Mouse (Mus musculus): ENCODE measurements at regions not wholly inside any gene's neighbourhood (a gene's known extent, or its start where the extent isn't known, plus 50 kb on each side); places are given as distances from the start of the nearest gene placed in this dataset.
"Not testable (repeated sequence)": the region's sequence is repeated elsewhere in the genome, so short reads cannot be mapped to it uniquely, and the experiment has no call there.

DNA sequence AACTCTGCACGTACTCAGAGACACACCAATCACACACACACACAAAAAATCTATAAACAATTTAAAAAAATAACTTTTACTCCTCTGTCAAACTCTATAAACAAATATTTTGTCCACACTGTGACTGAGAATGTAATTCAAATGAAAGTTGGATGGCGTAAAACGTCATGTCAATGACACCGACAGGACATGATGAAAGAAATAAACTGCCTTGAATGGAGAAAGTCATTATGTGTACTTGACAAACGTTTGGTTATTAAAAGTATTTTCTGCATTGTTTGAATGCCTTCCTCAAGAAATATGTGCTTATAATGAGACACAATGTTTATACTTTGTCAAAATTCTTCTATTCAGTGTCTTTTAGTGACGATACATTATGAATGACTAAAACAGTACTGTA, 1171.6 kb upstream of the Pcdh20 start:
- no peaks in the 10 kb centered on the region for H3K36me3 ChIP-seq (ENCODE audit: control insufficient read depth, insufficient read depth, low read length)
- H3K9me3 ChIP-seq (ENCODE audit: control insufficient read depth, low read length) = no peaks in the 10 kb centered on the region
- H3K4me1 ChIP-seq (ENCODE audit: control insufficient read depth, insufficient read depth, low read depth, low read length) = no peaks in the 10 kb centered on the region
- H3K4me2 ChIP-seq (ENCODE audit: low read length) = no peak overlapping the region
- no peak overlapping the region for H3K4me3 ChIP-seq (ENCODE audit: low read length)
- H3K27me3 ChIP-seq (replicated peaks; ENCODE audit: control insufficient read depth, insufficient read depth, low read length) = no peaks in the 10 kb centered on the region
- H3K27ac ChIP-seq (ENCODE audit: low read depth, low read length) = no peak overlapping the region
- H3K9ac ChIP-seq (ENCODE audit: low read depth, low read length) = no peak overlapping the region
- 85% methylated on average over 6 of the region's 6 CpGs for WGBS
- no peak for ATAC-seq

DNA sequence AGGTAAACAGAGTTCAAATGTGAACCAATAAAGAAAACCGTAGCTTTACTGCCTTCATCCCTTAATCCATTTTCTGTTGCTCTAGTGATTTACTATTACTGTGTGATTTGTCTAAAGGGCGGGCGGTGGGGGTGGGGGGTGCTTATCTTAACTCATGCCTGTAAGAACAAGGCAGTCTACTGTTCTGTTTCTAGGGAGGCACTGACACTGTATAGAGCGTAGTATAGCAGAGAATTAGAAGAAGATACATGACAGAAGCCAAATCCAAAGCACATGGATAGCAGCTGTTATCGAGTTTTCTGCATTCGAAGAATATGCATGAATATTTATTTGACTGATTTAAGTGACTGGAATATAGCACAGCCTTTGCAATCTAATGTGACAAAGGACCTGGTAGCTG, 1168.1 kb upstream of the Pcdh20 start:
- H3K36me3 ChIP-seq (ENCODE audit: control insufficient read depth, insufficient read depth, low read length) = no peaks in the 10 kb centered on the region
- H3K4me2 ChIP-seq (ENCODE audit: low read length) = no peak overlapping the region
- H3K27ac ChIP-seq (ENCODE audit: low read depth, low read length) = no peak overlapping the region
- no peaks in the 10 kb centered on the region for H3K9me3 ChIP-seq (ENCODE audit: control insufficient read depth, low read length)
- H3K4me3 ChIP-seq (ENCODE audit: low read length) = no peak overlapping the region
- ATAC-seq = no peak
- H3K9ac ChIP-seq (ENCODE audit: low read depth, low read length) = no peak overlapping the region
- H3K27me3 ChIP-seq (replicated peaks; ENCODE audit: control insufficient read depth, insufficient read depth, low read length) = no peaks in the 10 kb centered on the region
- 77% methylated on average over 6 of the region's 6 CpGs for WGBS
- no peaks in the 10 kb centered on the region for H3K4me1 ChIP-seq (ENCODE audit: control insufficient read depth, insufficient read depth, low read depth, low read length)

DNA sequence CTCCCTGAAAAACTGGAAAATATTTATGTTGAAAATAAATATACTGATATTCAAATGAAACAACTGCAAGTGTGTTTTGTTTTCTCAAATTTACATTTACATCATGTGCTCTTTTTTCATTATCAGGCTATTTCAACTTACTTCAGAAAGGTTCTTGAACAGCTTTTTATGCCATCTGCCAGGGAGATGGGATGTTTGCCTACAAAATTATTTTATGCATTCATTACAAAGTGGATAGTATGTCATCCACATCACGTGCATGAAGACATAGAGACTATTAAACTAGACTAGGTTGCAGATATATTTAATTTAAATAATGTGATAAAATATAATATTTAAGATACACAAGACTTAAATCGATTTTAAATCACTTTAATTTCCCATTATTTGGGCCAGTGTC, 1165.5 kb upstream of the Pcdh20 start:
- no peak for ATAC-seq
- 61% methylated on average over 2 of the region's 2 CpGs for WGBS

DNA sequence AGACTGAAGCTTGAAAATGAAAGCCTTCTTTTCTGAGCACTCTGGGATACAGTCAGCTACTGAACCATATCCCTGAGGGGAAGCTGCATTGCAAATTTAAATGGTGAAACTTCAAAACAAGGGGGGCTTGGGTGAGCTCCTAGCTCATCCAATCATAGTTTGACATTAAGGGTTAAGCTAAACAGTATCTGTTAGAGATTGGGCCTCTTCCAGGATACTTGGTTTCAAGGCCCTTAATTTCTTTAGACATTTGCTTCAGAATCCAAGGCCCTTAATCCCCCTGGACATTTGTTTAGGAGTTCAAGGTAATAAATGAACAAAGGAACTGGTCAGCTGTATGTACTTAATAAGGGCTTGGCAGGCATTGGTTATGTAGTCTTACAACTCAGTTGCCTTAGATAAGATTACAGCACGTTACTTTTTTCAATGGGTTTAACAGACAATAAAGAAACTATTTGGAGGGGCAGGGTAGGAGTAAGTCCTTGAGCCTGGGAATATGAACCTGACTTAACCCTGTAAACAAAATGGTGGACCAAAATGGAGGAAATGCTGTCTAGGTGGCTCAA, 1163.4 kb upstream of the Pcdh20 start:
- Histone ChIP-seq H3K36me3 (ENCODE audit: control insufficient read depth, insufficient read depth, low read length) (no peaks in the 10 kb centered on the region), H3K4me2 (ENCODE audit: low read length) (no peak overlapping the region), H3K9ac (ENCODE audit: low read depth, low read length) (no peak overlapping the region), H3K9me3 (ENCODE audit: control insufficient read depth, low read length) (no peaks in the 10 kb centered on the region), H3K4me3 (ENCODE audit: low read length) (no peak overlapping the region), H3K27ac (ENCODE audit: low read depth, low read length) (no peak overlapping the region), H3K4me1 (ENCODE audit: control insufficient read depth, insufficient read depth, low read depth, low read length) (no peaks in the 10 kb centered on the region), H3K27me3 (replicated peaks; ENCODE audit: control insufficient read depth, insufficient read depth, low read length) (no peaks in the 10 kb centered on the region)
- WGBS = 56% methylated on average over 1 of the region's 1 CpGs
- ATAC-seq = no peak

More for the DNA sequence above, 1165.5 kb upstream of the Pcdh20 start:
- Histone ChIP-seq H3K9ac (ENCODE audit: low read depth, low read length) (no peak overlapping the region), H3K4me3 (ENCODE audit: low read length) (no peak overlapping the region), H3K4me2 (ENCODE audit: low read length) (no peak overlapping the region), H3K4me1 (ENCODE audit: control insufficient read depth, insufficient read depth, low read depth, low read length) (no peaks in the 10 kb centered on the region), H3K36me3 (ENCODE audit: control insufficient read depth, insufficient read depth, low read length) (no peaks in the 10 kb centered on the region), H3K27me3 (replicated peaks; ENCODE audit: control insufficient read depth, insufficient read depth, low read length) (no peaks in the 10 kb centered on the region), H3K27ac (ENCODE audit: low read depth, low read length) (no peak overlapping the region), H3K9me3 (ENCODE audit: control insufficient read depth, low read length) (no peaks in the 10 kb centered on the region)

DNA sequence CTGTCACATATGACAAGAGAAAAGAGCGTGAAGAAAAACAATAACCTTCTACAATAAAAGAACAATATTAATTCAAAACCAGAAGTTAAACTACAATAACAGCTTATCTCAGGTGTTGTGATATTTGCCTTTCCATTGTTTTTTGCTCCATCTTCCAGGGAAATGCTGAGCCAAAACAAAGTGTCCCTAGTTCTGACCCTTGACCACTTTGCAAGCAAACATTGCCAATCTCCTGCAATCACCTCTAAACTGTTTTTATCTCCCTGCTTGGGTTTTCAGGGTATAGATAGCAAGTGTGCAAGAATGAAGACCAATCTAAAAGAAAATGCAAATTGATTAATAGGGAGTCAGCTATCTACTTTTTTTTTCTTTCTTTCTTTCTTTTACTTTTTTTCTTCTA, 1162.5 kb upstream of the Pcdh20 start:
- Histone ChIP-seq H3K36me3 (ENCODE audit: control insufficient read depth, insufficient read depth, low read length) (no peaks in the 10 kb centered on the region), H3K27ac (ENCODE audit: low read depth, low read length) (no peak overlapping the region), H3K27me3 (replicated peaks; ENCODE audit: control insufficient read depth, insufficient read depth, low read length) (no peaks in the 10 kb centered on the region), H3K4me3 (ENCODE audit: low read length) (no peak overlapping the region), H3K9me3 (ENCODE audit: control insufficient read depth, low read length) (no peaks in the 10 kb centered on the region), H3K4me1 (ENCODE audit: control insufficient read depth, insufficient read depth, low read depth, low read length) (no peaks in the 10 kb centered on the region), H3K4me2 (ENCODE audit: low read length) (no peak overlapping the region), H3K9ac (ENCODE audit: low read depth, low read length) (no peak overlapping the region)
- 93% methylated on average over 1 of the region's 1 CpGs for WGBS
- no peak for ATAC-seq

DNA sequence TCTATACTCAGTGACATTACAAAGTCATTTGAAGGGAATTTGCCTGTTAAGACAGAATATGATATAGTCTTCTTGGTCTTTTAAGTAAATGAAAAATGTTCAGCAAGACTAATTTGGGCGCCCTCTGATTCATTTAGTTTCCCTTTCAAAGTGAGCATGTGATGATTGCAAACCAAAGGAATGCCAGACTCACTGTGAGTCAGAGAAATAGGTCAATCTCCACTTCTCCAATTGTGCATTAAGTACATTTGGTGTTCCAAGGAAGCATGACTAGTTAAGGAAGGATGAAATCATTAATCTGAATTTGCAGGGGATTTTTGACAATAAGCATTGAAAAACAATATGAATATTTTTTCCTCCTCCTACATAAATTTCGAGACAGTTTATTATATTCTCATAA, 1139.5 kb upstream of the Pcdh20 start:
- no peaks in the 10 kb centered on the region for H3K9me3 ChIP-seq (ENCODE audit: control insufficient read depth, low read length)
- no peak overlapping the region for H3K4me3 ChIP-seq (ENCODE audit: low read length)
- no peak for ATAC-seq
- H3K4me2 ChIP-seq (ENCODE audit: low read length) = no peak overlapping the region
- no peak overlapping the region for H3K9ac ChIP-seq (ENCODE audit: low read depth, low read length)
- no peaks in the 10 kb centered on the region for H3K36me3 ChIP-seq (ENCODE audit: control insufficient read depth, insufficient read depth, low read length)
- H3K4me1 ChIP-seq (ENCODE audit: control insufficient read depth, insufficient read depth, low read depth, low read length) = no peaks in the 10 kb centered on the region
- 78% methylated on average over 2 of the region's 2 CpGs for WGBS
- no peak overlapping the region for H3K27ac ChIP-seq (ENCODE audit: low read depth, low read length)
- H3K27me3 ChIP-seq (replicated peaks; ENCODE audit: control insufficient read depth, insufficient read depth, low read length) = no peaks in the 10 kb centered on the region

DNA sequence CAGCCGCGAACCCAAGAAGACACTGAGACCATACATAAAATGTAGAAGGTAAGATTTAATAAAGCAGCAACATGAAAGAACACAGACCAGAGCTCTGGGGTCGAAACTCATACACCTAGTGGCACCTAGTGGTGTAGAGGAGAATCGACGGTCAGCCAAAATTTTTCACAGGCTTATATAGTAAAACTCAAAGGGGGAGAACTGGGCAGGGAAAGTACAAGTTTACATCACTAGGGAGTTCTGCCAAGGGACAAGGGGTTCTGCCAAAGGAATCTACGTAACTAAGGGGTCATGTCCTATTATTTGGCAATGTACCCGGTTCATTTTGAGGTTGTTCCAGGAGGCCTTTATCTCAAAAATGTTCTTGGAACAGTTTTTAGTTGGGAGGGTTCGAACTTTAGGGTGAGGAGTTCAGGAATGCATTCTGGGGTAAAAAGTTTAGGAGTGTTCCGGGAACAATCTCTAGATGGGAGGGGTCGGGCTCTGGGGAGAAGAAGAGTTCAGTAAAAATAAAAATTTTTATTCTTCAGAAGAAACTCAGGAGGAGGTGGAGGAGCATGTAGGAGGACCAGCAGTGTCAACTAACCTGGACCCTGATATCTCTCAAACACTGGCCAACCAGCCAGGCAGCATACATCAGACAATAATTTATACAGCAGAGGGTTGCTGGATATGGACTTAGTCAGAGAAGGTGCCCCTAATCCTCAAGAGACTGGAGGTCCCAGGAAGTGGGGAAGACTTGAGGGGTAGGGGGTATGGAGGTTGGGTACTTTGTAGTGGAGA, 1138.7 kb upstream of the Pcdh20 start:
- not testable (repeated sequence) for ATAC-seq
- 45% methylated on average over 10 of the region's 10 CpGs for WGBS

DNA sequence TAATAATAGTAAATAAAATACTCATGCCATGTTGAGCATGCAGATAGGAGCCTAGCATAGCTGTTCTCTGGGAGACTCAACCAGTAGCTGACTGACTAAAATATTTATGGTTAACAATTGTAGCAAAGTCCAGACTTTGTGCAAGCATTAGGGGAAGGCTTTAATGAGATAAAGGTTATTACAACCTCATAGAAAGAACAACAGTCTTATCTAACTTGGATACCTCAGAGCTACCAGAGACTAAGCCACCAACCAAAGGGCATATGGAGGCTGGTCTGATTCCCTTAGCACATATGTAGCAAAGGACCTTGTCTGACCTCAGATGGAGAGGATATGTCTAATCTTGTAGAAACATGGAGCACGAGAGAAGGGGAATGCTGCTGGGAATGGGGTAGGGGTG, 1136.4 kb upstream of the Pcdh20 start:
- ATAC-seq = no peak
- Histone ChIP-seq H3K4me1 (ENCODE audit: control insufficient read depth, insufficient read depth, low read depth, low read length) (no peaks in the 10 kb centered on the region), H3K27ac (ENCODE audit: low read depth, low read length) (no peak overlapping the region), H3K4me2 (ENCODE audit: low read length) (no peak overlapping the region), H3K9ac (ENCODE audit: low read depth, low read length) (no peak overlapping the region), H3K36me3 (ENCODE audit: control insufficient read depth, insufficient read depth, low read length) (no peaks in the 10 kb centered on the region), H3K4me3 (ENCODE audit: low read length) (no peak overlapping the region), H3K27me3 (replicated peaks; ENCODE audit: control insufficient read depth, insufficient read depth, low read length) (no peaks in the 10 kb centered on the region), H3K9me3 (ENCODE audit: control insufficient read depth, low read length) (no peaks in the 10 kb centered on the region)
- 83% methylated on average over 1 of the region's 1 CpGs for WGBS

More for the DNA sequence above, 1138.7 kb upstream of the Pcdh20 start:
- not testable (repeated sequence) for H3K4me3 ChIP-seq (ENCODE audit: low read length); H3K27ac ChIP-seq (ENCODE audit: low read depth, low read length); H3K36me3 ChIP-seq (ENCODE audit: control insufficient read depth, insufficient read depth, low read length); H3K9ac ChIP-seq (ENCODE audit: low read depth, low read length); H3K4me2 ChIP-seq (ENCODE audit: low read length); H3K4me1 ChIP-seq (ENCODE audit: control insufficient read depth, insufficient read depth, low read depth, low read length); H3K9me3 ChIP-seq (ENCODE audit: control insufficient read depth, low read length); H3K27me3 ChIP-seq (replicated peaks; ENCODE audit: control insufficient read depth, insufficient read depth, low read length)

DNA sequence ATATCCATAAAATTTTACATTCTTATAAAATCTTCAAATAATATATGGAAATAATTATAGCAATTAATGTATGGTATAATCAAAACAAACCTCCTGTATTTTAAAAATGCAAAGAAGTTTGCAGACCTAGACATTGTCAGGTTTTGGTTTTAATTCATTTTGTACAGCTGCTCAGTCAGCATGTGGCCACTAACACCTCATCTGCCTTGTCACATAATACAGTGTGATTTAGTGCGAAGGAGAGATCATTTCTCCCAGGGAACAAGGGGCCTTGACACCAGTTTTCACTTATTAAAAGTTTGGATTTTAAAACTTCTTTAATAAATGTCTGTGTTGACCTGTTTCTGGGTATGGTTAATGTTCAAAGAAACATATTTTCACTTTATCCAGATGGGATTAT, 1126.6 kb upstream of the Pcdh20 start:
- ATAC-seq = no peak
- WGBS = 80% methylated on average over 1 of the region's 1 CpGs
- Histone ChIP-seq H3K9ac (ENCODE audit: low read depth, low read length) (no peak overlapping the region), H3K9me3 (ENCODE audit: control insufficient read depth, low read length) (no peaks in the 10 kb centered on the region), H3K4me2 (ENCODE audit: low read length) (no peak overlapping the region), H3K4me1 (ENCODE audit: control insufficient read depth, insufficient read depth, low read depth, low read length) (no peaks in the 10 kb centered on the region), H3K4me3 (ENCODE audit: low read length) (no peak overlapping the region), H3K36me3 (ENCODE audit: control insufficient read depth, insufficient read depth, low read length) (no peaks in the 10 kb centered on the region), H3K27me3 (replicated peaks; ENCODE audit: control insufficient read depth, insufficient read depth, low read length) (no peaks in the 10 kb centered on the region), H3K27ac (ENCODE audit: low read depth, low read length) (no peak overlapping the region)

Measured in hindbrain, embryonic 16.5 days (tissue).